Mouse (Mus musculus) forebrain, embryonic 10.5 days (tissue): ENCODE measurements around the gene Tfe3. TPM values are rescaled to one million over a fixed set of nuclear protein-coding genes. Genes with fewer than 3 reads are reported as not detected.
"Not testable (repeated sequence)": the region's sequence is repeated elsewhere in the genome, so short reads cannot be mapped to it uniquely, and the experiment has no call there.

Experiments used
- DNase-seq: peaks from one replicate; pipeline ENCODE4 v3.0.0-alpha.2; 2017; ENCODE audit warnings: low spot score; ENCODE audit errors: extremely low spot score
- H3K27ac ChIP-seq: fragments of 300-500 bp; sonication (generic); 2 replicates; pipeline ENCODE4 v1.5.1; 2016; ENCODE audit warnings: mild to moderate bottlenecking
- H3K27me3 ChIP-seq: fragments of 300-500 bp; sonication (generic); 2 replicates; pipeline ENCODE4 v1.6.1; 2016; ENCODE audit warnings: mild to moderate bottlenecking; ENCODE audit not compliant: poor library complexity, severe bottlenecking
- H3K36me3 ChIP-seq: fragments of 300-500 bp; sonication (generic); replicated peaks from 2 replicates; pipeline ENCODE4 v1.6.1; 2016; ENCODE audit warnings: mild to moderate bottlenecking, moderate library complexity
- H3K4me1 ChIP-seq: fragments of 300-500 bp; sonication (generic); 2 replicates; pipeline ENCODE4 v1.6.1; 2016
- H3K4me3 ChIP-seq: fragments of 300-500 bp; sonication (generic); 2 replicates; pipeline ENCODE4 v1.5.1; 2016; ENCODE audit warnings: mild to moderate bottlenecking, moderate library complexity
- H3K9me3 ChIP-seq: fragments of 300-500 bp; sonication (generic); 2 replicates; pipeline ENCODE4 v1.6.1; 2016; ENCODE audit warnings: mild to moderate bottlenecking, moderate library complexity
- WGBS: fragments of 180-500 bp; shearing (Covaris S2); methylation state at CpG from one replicate; pipeline ENCODE4 v1.1.7; 2016; 5-methylcytosine and 5-hydroxymethylcytosine counted together
- polyA plus RNA-seq: library from polyadenylated mRNA; unstranded; fragments of >200 nt; fragmentation: Nextera tagmentation; extraction: Ambion mirVana; gene quantifications from 2 replicates; pipeline ENCODE4 v1.2.1, GENCODE M21; 2016

The Tfe3 gene
- polyA plus RNA-seq, 1 experiment from 2014 or later = 25.3 TPM

- Histone ChIP-seq H3K36me3 (peaks cover 28% of the 10 kb centered on the region), H3K4me1 (peaks cover 18% of the 10 kb centered on the region), H3K9me3 (peaks cover 4% of the 10 kb centered on the region; the same call in 1 of the 2 replicates), H3K4me3 (peak overlapping the region; percentile 18; the same call in 1 of the 2 replicates), H3K27ac (no peak overlapping the region), H3K27me3 (no peaks in the 10 kb centered on the region)
- 32% methylated on average over 24 of the region's 26 CpGs for WGBS
- DNase-seq = peak; percentile 52
These were observed 28.7 kb upstream of the Tfe3 start for GRCm38 (mm10) chrX:7733571-7734156.

- WGBS = 72% methylated on average over 14 of the region's 14 CpGs
- Histone ChIP-seq H3K4me3 (no peak overlapping the region), H3K9me3 (no peaks in the 10 kb centered on the region)
These were observed 22.9 kb upstream of the Tfe3 start for GRCm38 (mm10) chrX:7739336-7740081.

GRCm38 (mm10) chrX:7740082-7740819, 22.1 kb upstream of the Tfe3 start:
- WGBS = 71% methylated on average over 10 of the region's 10 CpGs

More at GRCm38 (mm10) chrX:7739336-7740081, 22.9 kb upstream of the Tfe3 start:
- H3K4me1 ChIP-seq = peaks cover 3% of the 10 kb centered on the region; the same call in 1 of the 2 replicates
- H3K36me3 ChIP-seq = peaks cover 24% of the 10 kb centered on the region
- no peak for DNase-seq
- H3K27me3 ChIP-seq = no peaks in the 10 kb centered on the region
- H3K27ac ChIP-seq = no peak overlapping the region

GRCm38 (mm10) chrX:7741103-7741502, 21.3 kb upstream of the Tfe3 start:
- WGBS = 79% methylated on average over 5 of the region's 5 CpGs
- Histone ChIP-seq H3K4me3 (no peak overlapping the region), H3K27ac (no peak overlapping the region), H3K4me1 (peaks cover 3% of the 10 kb centered on the region; the same call in 1 of the 2 replicates), H3K9me3 (no peaks in the 10 kb centered on the region), H3K27me3 (no peaks in the 10 kb centered on the region), H3K36me3 (peaks cover 17% of the 10 kb centered on the region)
- no peak for DNase-seq

More at GRCm38 (mm10) chrX:7740082-7740819, 22.1 kb upstream of the Tfe3 start:
- Histone ChIP-seq H3K9me3 (no peaks in the 10 kb centered on the region), H3K27ac (no peak overlapping the region), H3K4me1 (peaks cover 3% of the 10 kb centered on the region; the same call in 1 of the 2 replicates), H3K36me3 (peaks cover 19% of the 10 kb centered on the region), H3K27me3 (no peaks in the 10 kb centered on the region), H3K4me3 (no peak overlapping the region)
- no peak for DNase-seq

GRCm38 (mm10) chrX:7743470-7743869, 18.9 kb upstream of the Tfe3 start:
- no peaks in the 10 kb centered on the region for H3K36me3 ChIP-seq
- H3K4me1 ChIP-seq = peaks cover 3% of the 10 kb centered on the region; the same call in 1 of the 2 replicates
- no peak overlapping the region for H3K4me3 ChIP-seq
- H3K27me3 ChIP-seq = no peaks in the 10 kb centered on the region
- WGBS = 63% methylated on average over 5 of the region's 5 CpGs
- no peak for DNase-seq
- H3K9me3 ChIP-seq = no peaks in the 10 kb centered on the region
- no peak overlapping the region for H3K27ac ChIP-seq

- no peak for DNase-seq
- Histone ChIP-seq H3K9me3 (no peaks in the 10 kb centered on the region), H3K27me3 (no peaks in the 10 kb centered on the region), H3K4me1 (peaks cover 6% of the 10 kb centered on the region), H3K27ac (no peak overlapping the region), H3K4me3 (no peak overlapping the region), H3K36me3 (no peaks in the 10 kb centered on the region)
- WGBS = 85% methylated on average over 1 of the region's 1 CpGs
These were observed 17.4 kb upstream of the Tfe3 start for GRCm38 (mm10) chrX:7744940-7745339.

- 92% methylated on average over 8 of the region's 8 CpGs for WGBS
- no peaks in the 10 kb centered on the region for H3K36me3 ChIP-seq
- DNase-seq = no peak
- H3K4me1 ChIP-seq = peaks cover 9% of the 10 kb centered on the region
- peaks cover 2% of the 10 kb centered on the region; the same call in 1 of the 2 replicates for H3K9me3 ChIP-seq
- H3K4me3 ChIP-seq = no peak overlapping the region
- no peaks in the 10 kb centered on the region for H3K27me3 ChIP-seq
- H3K27ac ChIP-seq = no peak overlapping the region
These were observed 16.9 kb upstream of the Tfe3 start for GRCm38 (mm10) chrX:7745429-7745828.

- Histone ChIP-seq H3K27ac (peak within 1 kb of the TSS; percentile 90), H3K4me3 (peak within 1 kb of the TSS; percentile 74)
- 10% methylated on average over 54 of the region's 56 CpGs for WGBS
These were observed 11.8 kb upstream of the Tfe3 start, which contains the start of gene Ccdc120 for GRCm38 (mm10) chrX:7750432-7751116. Gene Ccdc120, minus strand, starts transcription at chrX:7750905.

GRCm38 (mm10) chrX:7753627-7754026, 8.7 kb upstream of the Tfe3 start:
- H3K4me3 ChIP-seq, H3K27me3 ChIP-seq, DNase-seq, H3K27ac ChIP-seq, H3K4me1 ChIP-seq, H3K36me3 ChIP-seq, H3K9me3 ChIP-seq: not testable (repeated sequence)
- 20% methylated on average over 3 of the region's 3 CpGs for WGBS

More at GRCm38 (mm10) chrX:7750432-7751116, 11.8 kb upstream of the Tfe3 start, which contains the start of gene Ccdc120:
- peak; percentile 79 for DNase-seq
- Histone ChIP-seq H3K9me3 (peaks cover 5% of the 10 kb centered on the region; the same call in 1 of the 2 replicates), H3K36me3 (no peaks in the 10 kb centered on the region), H3K4me1 (peaks cover 9% of the 10 kb centered on the region), H3K27me3 (no peaks in the 10 kb centered on the region)

GRCm38 (mm10) chrX:7762921-7763197, 499 bp downstream of the Tfe3 start:
- peaks cover 17% of the 10 kb centered on the region for H3K36me3 ChIP-seq
- H3K4me3 ChIP-seq = peak overlapping the region; percentile 72
- WGBS = 13% methylated on average over 21 of the region's 21 CpGs
- H3K4me1 ChIP-seq = peaks cover 29% of the 10 kb centered on the region
- H3K9me3 ChIP-seq = no peaks in the 10 kb centered on the region; the same call in 1 of the 2 replicates
- H3K27me3 ChIP-seq = no peaks in the 10 kb centered on the region
- H3K27ac ChIP-seq = peak overlapping the region; percentile 84
- no peak for DNase-seq

- Histone ChIP-seq H3K9me3 (no peaks in the 10 kb centered on the region; the same call in 1 of the 2 replicates), H3K27me3 (no peaks in the 10 kb centered on the region), H3K27ac (peak overlapping the region; percentile 84), H3K4me1 (peaks cover 29% of the 10 kb centered on the region), H3K4me3 (peak overlapping the region; percentile 72), H3K36me3 (peaks cover 26% of the 10 kb centered on the region)
- WGBS = 18% methylated on average over 22 of the region's 22 CpGs
- peak; percentile 19 for DNase-seq
These were observed 1.5 kb downstream of the Tfe3 start for GRCm38 (mm10) chrX:7763631-7764393.
